Mouse (Mus musculus): Measurements from ENCODE around the gene Slc32a1. TPM values are rescaled to one million over a fixed set of nuclear protein-coding genes. Genes with fewer than 3 reads are reported as not detected.
A peak's percentile ranks its signal among the peaks of the same experiment; 100 is the strongest.

Gene Slc32a1
- polyA plus RNA-seq, 1 experiment from 2014 or later = 0.08 TPM

MicroRNAs encoded within 50 kb of the gene (microRNA counts, 519-probe panel; counts per million panel counts)
- microRNA mmu-miR-3474 = not detected

Small RNAs within 50 kb of the gene (microRNA-seq; reads per million reads assigned to microRNA genes)
- 4.0 reads per million, percentile 13 among the genes with 10 or more reads in this experiment for gene Mir3474

Other genes starting within 250 kb of the Slc32a1 start
- gene Snhg11, start 235.1 kb upstream of the Slc32a1 start, polyA plus RNA-seq (2016; fragmentation: Nextera tagmentation; extraction: Ambion mirVana) = 0.55 and 1.1 TPM in 2 replicates
- 12.8 and 15.8 TPM in 2 replicates for gene Ralgapb, start 200.9 kb upstream of the Slc32a1 start, polyA plus RNA-seq (2016; fragmentation: Nextera tagmentation; extraction: Ambion mirVana)
- not detected in 2 replicates for gene Adig, start 108.2 kb upstream of the Slc32a1 start, polyA plus RNA-seq (2016; fragmentation: Nextera tagmentation; extraction: Ambion mirVana)
- 0.19 TPM in 1 of 2 replicates, not detected in the other for gene Arhgap40, start 98.0 kb upstream of the Slc32a1 start, polyA plus RNA-seq (2016; fragmentation: Nextera tagmentation; extraction: Ambion mirVana)
- gene Actr5, start 14.1 kb downstream of the Slc32a1 start, polyA plus RNA-seq (2016; fragmentation: Nextera tagmentation; extraction: Ambion mirVana) = 10.1 and 11.1 TPM in 2 replicates
- gene Ppp1r16b, start 54.6 kb downstream of the Slc32a1 start, polyA plus RNA-seq (2016; fragmentation: Nextera tagmentation; extraction: Ambion mirVana) = 4.0 and 4.6 TPM in 2 replicates
- gene Fam83d, start 157.3 kb downstream of the Slc32a1 start, polyA plus RNA-seq (2016; fragmentation: Nextera tagmentation; extraction: Ambion mirVana) = 59.7 and 65.2 TPM in 2 replicates
- 14.1 and 14.9 TPM in 2 replicates for gene Dhx35, start 184.0 kb downstream of the Slc32a1 start, polyA plus RNA-seq (2016; fragmentation: Nextera tagmentation; extraction: Ambion mirVana)